Comparison of ENCODE assay signal across 37 mouse cellular contexts in genomic region chr6:55350383-55350952, GRCm38 (mm10). TPM values are rescaled to one million over a fixed set of nuclear protein-coding genes. Genes with fewer than 3 reads are reported as not detected.
A peak's percentile ranks its signal among the peaks of the same experiment; 100 is the strongest.
DNase-seq lines count a peak whose midpoint lies in the region; TF ChIP-seq lines count a peak whose summit lies in the region.
"Had no signal": no experiment of that assay in that cellular context is flagged by ENCODE, and none has a peak within 500 bp of the region (broad histone marks: within the 10 kb centered on the region; RNA-seq: fewer than 3 reads in every experiment).

No protein-coding gene starts in this region.

- peak; percentile 56 for DNase-seq in kidney, adult 2 months
- DNase-seq in kidney, postnatal 36 days = no peak
- peak; percentile 19 for DNase-seq in testis, postnatal 10 days (ENCODE audit: low spot score)
- DNase-seq in testis, postnatal 14 days (ENCODE audit: low spot score) = no peak
- no peak for DNase-seq in layer of hippocampus, postnatal 36 days
- no peak for DNase-seq in ovary, postnatal 36 days (ENCODE audit: low spot score)
- DNase-seq: adrenal gland, postnatal 14 days; cerebellum, adult 11 months; cerebellum, adult 9-10 months; cerebellum, postnatal 36 days; gastrocnemius, postnatal 25 days; heart, postnatal 4 days; kidney, adult 8-10 months; kidney, postnatal 25 days; lung, adult 2 months; right cerebral cortex, adult 18-20 months; thymus, postnatal 14 days had no signal

- no peaks in the 10 kb centered on the region for H3K27me3 ChIP-seq in kidney, adult 2 months (replicated peaks; ENCODE audit: control insufficient read depth, insufficient read depth, low read length)
- H3K27me3 ChIP-seq in small intestine, adult 2 months (ENCODE audit: control insufficient read depth, insufficient read depth, low read length) = no peaks in the 10 kb centered on the region
- H3K27me3 ChIP-seq: forebrain, embryonic 15.5 days; limb, embryonic 15.5 days; midbrain, embryonic 15.5 days had no signal

- no peak for TF ChIP-seq POLR2A in kidney, adult 2 months (IDR thresholded peaks at IDR 0.05; ENCODE audit: low read depth, low read length)
- TF ChIP-seq POLR2A in small intestine, adult 2 months (IDR thresholded peaks at IDR 0.05; ENCODE audit: low read depth, low read length) = no peak

- 77% methylated on average over 6 of the region's 6 CpGs for WGBS in kidney, adult 2 months
- 33% methylated on average over 6 of the region's 6 CpGs for WGBS in small intestine, adult 2 months

- H3K27ac ChIP-seq in kidney, adult 2 months (ENCODE audit: insufficient read depth, low read depth, low read length) = no peak overlapping the region
- peak overlapping the region; percentile 44 for H3K27ac ChIP-seq in small intestine, adult 2 months (ENCODE audit: insufficient read depth, low read depth, low read length)
- H3K27ac ChIP-seq: forebrain, embryonic 15.5 days; hindbrain, embryonic 13.5 days; limb, embryonic 10.5 days; limb, embryonic 15.5 days; midbrain, embryonic 10.5 days; midbrain, embryonic 15.5 days had no signal

- H3K4me3 ChIP-seq in kidney, adult 2 months (ENCODE audit: insufficient read depth, low read depth, low read length) = no peak overlapping the region
- no peak overlapping the region for H3K4me3 ChIP-seq in small intestine, adult 2 months (ENCODE audit: low read depth, low read length)
- H3K4me3 ChIP-seq: forebrain, embryonic 15.5 days; heart, embryonic 12.5 days; hindbrain, embryonic 13.5 days; limb, embryonic 10.5 days; limb, embryonic 15.5 days; midbrain, embryonic 10.5 days; midbrain, embryonic 15.5 days had no signal

- H3K36me3 ChIP-seq in kidney, adult 2 months (ENCODE audit: control insufficient read depth, insufficient read depth, low read length) = peaks cover 2% of the 10 kb centered on the region; the same call in 1 of the 2 replicates
- H3K36me3 ChIP-seq in small intestine, adult 2 months (ENCODE audit: control insufficient read depth, insufficient read depth, low read length) = peaks cover 16% of the 10 kb centered on the region; the same call in 1 of the 2 replicates
- H3K36me3 ChIP-seq: forebrain, embryonic 15.5 days; heart, embryonic 12.5 days; limb, embryonic 10.5 days; midbrain, embryonic 10.5 days; midbrain, embryonic 15.5 days had no signal

- TF ChIP-seq CTCF in kidney, adult 2 months (conservative IDR thresholded peaks at IDR 0.05; ENCODE audit: insufficient read depth, insufficient read length, low read depth, low read length) = no peak
- no peak for TF ChIP-seq CTCF in small intestine, adult 2 months (IDR thresholded peaks at IDR 0.05; ENCODE audit: extremely low read depth, insufficient read length, insufficient replicate concordance, low read depth, low read length)

- H3K4me1 ChIP-seq in kidney, adult 2 months (ENCODE audit: control insufficient read depth, insufficient read depth, low read length) = 0 out of 2 replicates have a peak, but pooled peaks cover 3% of the 10 kb centered on the region
- H3K4me1 ChIP-seq in small intestine, adult 2 months (ENCODE audit: control insufficient read depth, insufficient read depth, insufficient read length, low read length) = peaks cover 26% of the 10 kb centered on the region; the same call in 1 of the 2 replicates
- H3K4me1 ChIP-seq: forebrain, embryonic 15.5 days; heart, embryonic 12.5 days; hindbrain, embryonic 13.5 days; limb, embryonic 15.5 days; midbrain, embryonic 10.5 days; midbrain, embryonic 15.5 days had no signal

RNA-seq across cellular contexts. Expression of gene Aqp1, which starts 14.2 kb away (rescaled TPM):
- polyA plus RNA-seq in kidney, adult 2 months (2012; rRNA removed) = 1,148 and 1,467 TPM in 2 replicates
- 56.3 and 310 TPM in 2 replicates for polyA plus RNA-seq in small intestine, adult 2 months (2012; rRNA removed)
- 1 to 10 TPM in 1 of 2 experiments, under 1 TPM in 1; 0.45 to 2.5 TPM for total RNA-seq in layer of hippocampus, postnatal 36 days (2021)
- polyA plus RNA-seq: CD4-positive, CD25-positive, alpha-beta regulatory T cell, adult 4 months had no signal

RNA-seq across cellular contexts. Expression of gene Ghrhr, which starts 25.6 kb away (rescaled TPM):
- polyA plus RNA-seq in kidney, adult 2 months (2012; rRNA removed) = 0.36 and 0.61 TPM in 2 replicates
- 0.15 and 0.18 TPM in 2 replicates for polyA plus RNA-seq in small intestine, adult 2 months (2012; rRNA removed)
- total RNA-seq in layer of hippocampus, postnatal 36 days (2021) = not detected
- total RNA-seq: adrenal gland, postnatal 14 days; gastrocnemius, adult 18-20 months; gastrocnemius, postnatal 25 days; heart, adult 18-20 months; heart, postnatal 4 days; layer of hippocampus, adult 8-10 months; layer of hippocampus, postnatal 25 days; megakaryocyte progenitor cell, adult 5-6 weeks; neutrophil, adult 5-6 weeks had no signal
- polyA plus RNA-seq: CD4-positive, CD25-positive, alpha-beta regulatory T cell, adult 4 months; embryonic facial prominence, embryonic 11.5 days; forebrain, embryonic 15.5 days; heart, embryonic 12.5 days; heart, postnatal 0 days; hindbrain, embryonic 13.5 days; limb, embryonic 10.5 days; limb, embryonic 15.5 days; lung, adult 2 months; midbrain, embryonic 10.5 days; midbrain, embryonic 15.5 days; neural tube, embryonic 11.5 days; spleen, adult 2 months; testis, adult 2 months had no signal

Comparison
In these comparisons a context has a peak if more than half of its experiments do, and no peak if none do; other contexts are left out.
1. DNase-seq: peak in kidney, adult 2 months (single experiment) and testis, postnatal 10 days (single experiment); none in kidney, postnatal 36 days (0 of 2), testis, postnatal 14 days (single experiment), layer of hippocampus, postnatal 36 days (0 of 2) and ovary, postnatal 36 days (single experiment).